In the genomic region with DNA sequence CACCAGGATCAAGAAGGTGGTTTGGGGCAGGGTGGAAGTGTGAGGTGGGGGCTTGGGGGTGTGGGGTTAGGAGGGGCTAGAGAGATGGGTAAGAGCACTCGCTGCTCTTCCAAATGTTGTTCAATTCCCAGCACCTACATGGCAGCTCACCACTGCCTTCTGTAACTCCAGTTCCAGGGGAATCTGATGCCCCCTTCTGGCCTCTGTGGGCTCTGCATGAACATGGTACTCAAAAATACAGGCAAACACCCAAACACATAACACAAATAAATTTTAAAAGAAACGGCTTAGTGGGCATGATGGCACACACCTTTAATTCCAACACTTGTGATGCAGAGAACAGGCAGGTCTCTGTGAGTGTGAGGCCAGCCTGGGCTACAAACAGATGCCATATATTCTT, we compare ENCODE assay signal across 10 mouse cellular contexts. TPM values are rescaled to one million over a fixed set of nuclear protein-coding genes. Genes with fewer than 3 reads are reported as not detected.
DNase-seq lines count a peak whose midpoint lies in the region; ATAC-seq and TF ChIP-seq lines count a peak whose summit lies in the region.
"Had no signal": no experiment of that assay in that cellular context is flagged by ENCODE, and none has a peak within 500 bp of the region (broad histone marks: within the 10 kb centered on the region; RNA-seq: fewer than 3 reads in every experiment).

No protein-coding gene starts in this region.

- TF ChIP-seq CTCF in cerebellum, adult 2 months (IDR thresholded peaks at IDR 0.05; ENCODE audit: borderline replicate concordance, insufficient read depth, low read depth, low read length) = peak; percentile 30; the same call in 1 of the 2 replicates
- TF ChIP-seq CTCF in liver, adult 2 months (IDR thresholded peaks at IDR 0.05; ENCODE audit: low read depth, low read length) = peak; percentile 51
- TF ChIP-seq CTCF in stomach, postnatal 0 days (IDR thresholded peaks at IDR 0.05; ENCODE audit: low read depth) = peak; percentile 58

- no peaks in the 10 kb centered on the region for H3K36me3 ChIP-seq in liver, adult 2 months (ENCODE audit: control insufficient read depth, insufficient read depth, low read length)
- H3K36me3 ChIP-seq in liver, embryonic 11.5 days (ENCODE audit: control insufficient read depth, insufficient read depth, low read length) = no peaks in the 10 kb centered on the region
- H3K36me3 ChIP-seq in stomach, postnatal 0 days (ENCODE audit: control insufficient read depth, insufficient read depth, low read length) = no peaks in the 10 kb centered on the region
- H3K36me3 ChIP-seq: embryonic facial prominence, embryonic 12.5 days had no signal

- TF ChIP-seq POLR2A in cerebellum, adult 2 months (IDR thresholded peaks at IDR 0.05; ENCODE audit: borderline replicate concordance, insufficient read depth, low read length) = no peak
- TF ChIP-seq POLR2A in liver, adult 2 months (IDR thresholded peaks at IDR 0.05; ENCODE audit: extremely low read depth, insufficient read depth, low read length) = no peak

- no peak for DNase-seq in cerebellum, adult 2 months
- DNase-seq in cerebellum, adult 8-10 months = no peak
- DNase-seq in liver, adult 2 months (ENCODE audit: extremely low read depth, low read depth, low spot score) = peak; percentile 9
- no peak for DNase-seq in liver, embryonic 11.5 days (ENCODE audit: low spot score)
- peak; percentile 57 for DNase-seq in embryo, embryonic 10.5 days (ENCODE audit: low spot score)
- DNase-seq in stomach, postnatal 0 days (ENCODE audit: low spot score) = peak; percentile 21
- DNase-seq in spleen, adult 12 weeks (ENCODE audit: low spot score) = no peak
- no peak for DNase-seq in spleen, adult 18-20 months

- WGBS in cerebellum, adult 2 months = 50% methylated on average over 2 of the region's 2 CpGs
- 68% methylated on average over 2 of the region's 2 CpGs for WGBS in liver, adult 2 months
- 51% methylated on average over 2 of the region's 2 CpGs for WGBS in liver, embryonic 11.5 days
- 54% methylated on average over 2 of the region's 2 CpGs for WGBS in stomach, postnatal 0 days

- ATAC-seq in liver, embryonic 11.5 days (replicated peaks; ENCODE audit: low FRiP score) = no peak
- no peak for ATAC-seq in stomach, postnatal 0 days (ENCODE audit: low FRiP score, low TSS enrichment)

- no peak overlapping the region for H3K27ac ChIP-seq in cerebellum, adult 2 months (ENCODE audit: insufficient read depth, low read length)
- H3K27ac ChIP-seq in liver, adult 2 months (replicated peaks; ENCODE audit: insufficient read depth, low read depth, low read length) = no peak overlapping the region
- no peak overlapping the region for H3K27ac ChIP-seq in liver, embryonic 11.5 days (ENCODE audit: low read depth, low read length)
- no peak overlapping the region for H3K27ac ChIP-seq in stomach, postnatal 0 days (replicated peaks)
- H3K27ac ChIP-seq: embryonic facial prominence, embryonic 12.5 days had no signal

- H3K4me2 ChIP-seq in liver, embryonic 11.5 days = no peak overlapping the region
- H3K4me2 ChIP-seq in stomach, postnatal 0 days (replicated peaks; ENCODE audit: low read depth) = no peak overlapping the region
- H3K4me2 ChIP-seq: embryonic facial prominence, embryonic 12.5 days had no signal

- no peaks in the 10 kb centered on the region for H3K4me1 ChIP-seq in cerebellum, adult 2 months (ENCODE audit: control insufficient read depth, insufficient read depth, low read length)
- no peaks in the 10 kb centered on the region; the same call in 1 of the 2 replicates for H3K4me1 ChIP-seq in liver, adult 2 months (ENCODE audit: control insufficient read depth, insufficient read depth, low read length)
- peaks cover 3% of the 10 kb centered on the region for H3K4me1 ChIP-seq in liver, embryonic 11.5 days (replicated peaks; ENCODE audit: control insufficient read depth, insufficient read depth, low read length)
- no peaks in the 10 kb centered on the region for H3K4me1 ChIP-seq in stomach, postnatal 0 days (replicated peaks; ENCODE audit: control insufficient read depth, insufficient read depth)
- H3K4me1 ChIP-seq: embryonic facial prominence, embryonic 12.5 days had no signal

- no peak for TF ChIP-seq EP300 in stomach, postnatal 0 days (optimal IDR thresholded peaks at IDR 0.05)

- no peak overlapping the region for H3K4me3 ChIP-seq in cerebellum, adult 2 months (replicated peaks; ENCODE audit: insufficient read depth, low read depth, low read length)
- no peak overlapping the region for H3K4me3 ChIP-seq in liver, adult 2 months (ENCODE audit: insufficient read depth, low read depth, low read length)
- H3K4me3 ChIP-seq in liver, embryonic 11.5 days (ENCODE audit: low read depth, low read length) = no peak overlapping the region
- H3K4me3 ChIP-seq in stomach, postnatal 0 days (ENCODE audit: low read depth, low read length) = no peak overlapping the region
- H3K4me3 ChIP-seq: embryonic facial prominence, embryonic 12.5 days had no signal

- H3K27me3 ChIP-seq in cerebellum, adult 2 months (ENCODE audit: control insufficient read depth, insufficient read depth, low read length) = no peaks in the 10 kb centered on the region
- H3K27me3 ChIP-seq in liver, adult 2 months (ENCODE audit: control insufficient read depth, insufficient read depth, low read length) = no peaks in the 10 kb centered on the region
- H3K27me3 ChIP-seq in liver, embryonic 11.5 days (replicated peaks; ENCODE audit: control insufficient read depth, insufficient read depth, low read length) = no peaks in the 10 kb centered on the region
- H3K27me3 ChIP-seq in stomach, postnatal 0 days (ENCODE audit: control insufficient read depth, insufficient read depth, low read length) = no peaks in the 10 kb centered on the region
- H3K27me3 ChIP-seq: embryonic facial prominence, embryonic 12.5 days had no signal

- no peaks in the 10 kb centered on the region for H3K9me3 ChIP-seq in liver, embryonic 11.5 days (ENCODE audit: control insufficient read depth, low read length)
- H3K9me3 ChIP-seq in stomach, postnatal 0 days (ENCODE audit: control insufficient read depth, low read length) = no peaks in the 10 kb centered on the region
- H3K9me3 ChIP-seq: embryonic facial prominence, embryonic 12.5 days had no signal

- no peaks in the 10 kb centered on the region for H3K79me2 ChIP-seq in liver, adult 2 months (ENCODE audit: control insufficient read depth, insufficient read depth, low read length)

- H3K9ac ChIP-seq in liver, adult 2 months (ENCODE audit: low read depth, low read length) = no peak overlapping the region
- H3K9ac ChIP-seq in liver, embryonic 11.5 days (ENCODE audit: low read depth, low read length) = no peak overlapping the region
- H3K9ac ChIP-seq in stomach, postnatal 0 days (ENCODE audit: low read length) = no peak overlapping the region
- H3K9ac ChIP-seq: embryonic facial prominence, embryonic 12.5 days had no signal

RNA-seq across cellular contexts. Expression of gene Dyx1c1, which starts 3.8 kb away (rescaled TPM):
- 1.7 and 2.1 TPM in 2 replicates for polyA plus RNA-seq in cerebellum, adult 2 months (2012; rRNA removed)
- 0.09 and 0.20 TPM in 2 replicates for total RNA-seq in liver, adult 2 months (2014; rRNA removed)
- 0.05 and 0.24 TPM in 2 replicates for polyA plus RNA-seq in liver, adult 2 months (2012; rRNA removed)
- 0.70 and 0.77 TPM in 2 replicates for polyA plus RNA-seq in liver, embryonic 11.5 days (2014; fragmentation: Nextera tagmentation; extraction: Ambion mirVana)
- 0.28 and 0.51 TPM in 2 replicates for polyA plus RNA-seq in stomach, postnatal 0 days (2015; fragmentation: Nextera tagmentation; extraction: Ambion mirVana)

RNA-seq across cellular contexts. Expression of gene Gm44503, which starts 3.9 kb away (rescaled TPM):
- polyA plus RNA-seq in cerebellum, adult 2 months (2012; rRNA removed) = 0.07 TPM in 1 of 2 replicates, not detected in the other
- not detected in 2 replicates for total RNA-seq in liver, adult 2 months (2014; rRNA removed)
- polyA plus RNA-seq in liver, adult 2 months (2012; rRNA removed) = not detected in 2 replicates
- not detected in 2 replicates for polyA plus RNA-seq in liver, embryonic 11.5 days (2014; fragmentation: Nextera tagmentation; extraction: Ambion mirVana)
- polyA plus RNA-seq in stomach, postnatal 0 days (2015; fragmentation: Nextera tagmentation; extraction: Ambion mirVana) = not detected in 2 replicates
- polyA plus RNA-seq: embryonic facial prominence, embryonic 12.5 days; kidney, embryonic 14.5 days had no signal

RNA-seq across cellular contexts. Expression of gene Pygo1, which starts 29.3 kb away (rescaled TPM):
- 9.8 and 10.0 TPM in 2 replicates for polyA plus RNA-seq in cerebellum, adult 2 months (2012; rRNA removed)
- 0.20 and 0.46 TPM in 2 replicates for total RNA-seq in liver, adult 2 months (2014; rRNA removed)
- 0.21 and 0.22 TPM in 2 replicates for polyA plus RNA-seq in liver, adult 2 months (2012; rRNA removed)
- polyA plus RNA-seq in liver, embryonic 11.5 days (2014; fragmentation: Nextera tagmentation; extraction: Ambion mirVana) = 1.7 and 1.8 TPM in 2 replicates
- polyA plus RNA-seq in stomach, postnatal 0 days (2015; fragmentation: Nextera tagmentation; extraction: Ambion mirVana) = 1.1 and 1.4 TPM in 2 replicates

RNA-seq across cellular contexts. Expression of gene Ccpg1os, which starts 30.4 kb away (rescaled TPM):
- polyA plus RNA-seq in cerebellum, adult 2 months (2012; rRNA removed) = 14.6 and 19.0 TPM in 2 replicates
- 11.9 and 15.8 TPM in 2 replicates for total RNA-seq in liver, adult 2 months (2014; rRNA removed)
- polyA plus RNA-seq in liver, adult 2 months (2012; rRNA removed) = 9.4 and 10.1 TPM in 2 replicates
- polyA plus RNA-seq in liver, embryonic 11.5 days (2014; fragmentation: Nextera tagmentation; extraction: Ambion mirVana) = 6.9 and 7.3 TPM in 2 replicates
- polyA plus RNA-seq in stomach, postnatal 0 days (2015; fragmentation: Nextera tagmentation; extraction: Ambion mirVana) = 10.6 and 12.0 TPM in 2 replicates

RNA-seq across cellular contexts. Expression of gene Ccpg1, which starts 30.5 kb away (rescaled TPM):
- 76.8 and 77.2 TPM in 2 replicates for polyA plus RNA-seq in cerebellum, adult 2 months (2012; rRNA removed)
- 36.8 and 46.1 TPM in 2 replicates for total RNA-seq in liver, adult 2 months (2014; rRNA removed)
- polyA plus RNA-seq in liver, adult 2 months (2012; rRNA removed) = 6.3 and 6.7 TPM in 2 replicates
- 14.8 and 18.9 TPM in 2 replicates for polyA plus RNA-seq in liver, embryonic 11.5 days (2014; fragmentation: Nextera tagmentation; extraction: Ambion mirVana)
- polyA plus RNA-seq in stomach, postnatal 0 days (2015; fragmentation: Nextera tagmentation; extraction: Ambion mirVana) = 22.9 and 26.0 TPM in 2 replicates

Comparison
In these comparisons a context has a peak if more than half of its experiments do, and no peak if none do; other contexts are left out.
1. DNase-seq: peak in liver, adult 2 months (single experiment), embryo, embryonic 10.5 days (single experiment) and stomach, postnatal 0 days (single experiment); none in cerebellum, adult 2 months (0 of 2), cerebellum, adult 8-10 months (single experiment), liver, embryonic 11.5 days (single experiment), spleen, adult 12 weeks (single experiment) and spleen, adult 18-20 months (0 of 2).
2. Peak in every context shown above with its lines, with median percentiles within 50 percentile points of each other: CTCF ChIP-seq.